Mouse (Mus musculus) ES-E14 (cell line): ENCODE results near the gene Hist1h2ai. TPM values are rescaled to one million over a fixed set of nuclear protein-coding genes. Genes with fewer than 3 reads are reported as not detected.
"Not testable (repeated sequence)": the region's sequence is repeated elsewhere in the genome, so short reads cannot be mapped to it uniquely, and the experiment has no call there.

Source experiments
- DNase-seq: peaks from one replicate; pipeline ENCODE4 v3.0.0-alpha.2; 2013; ENCODE audit warnings: low read depth, low spot score
- H3K27ac ChIP-seq: 2 replicates; pipeline ENCODE4 v1.5.1; 2012; ENCODE audit warnings: low read depth, mild to moderate bottlenecking, low read length, moderate library complexity, mixed read lengths; ENCODE audit not compliant: poor library complexity, insufficient read depth, severe bottlenecking
- H3K36me3 ChIP-seq: 2 replicates; pipeline ENCODE4 v1.6.1; 2012; ENCODE audit warnings: mild to moderate bottlenecking, low read length, moderate library complexity, mixed read lengths; ENCODE audit not compliant: control insufficient read depth, poor library complexity, insufficient read depth, severe bottlenecking
- H3K4me1 ChIP-seq, 2 experiments: fragments of 150-350 bp in 1 of 2; sonication (generic) in 1 of 2; 2 replicates each; pipeline ENCODE4 v1.6.1; 2012; ENCODE audit warnings: low read length in 2 of 2, mild to moderate bottlenecking in 1 of 2, mixed read lengths in 1 of 2; ENCODE audit not compliant: control insufficient read depth in 2 of 2, insufficient read depth in 2 of 2, poor library complexity in 1 of 2
- H3K4me3 ChIP-seq, 2 experiments: fragments of 150-350 bp in 1 of 2; sonication (generic) in 1 of 2; 2 replicates each; pipeline ENCODE4 v1.5.1; 2012; ENCODE audit warnings: low read length in 2 of 2, low read depth in 1 of 2, mild to moderate bottlenecking in 1 of 2, mixed read lengths in 1 of 2; ENCODE audit not compliant: insufficient read depth in 1 of 2, poor library complexity in 1 of 2, severe bottlenecking in 1 of 2
- H3K9ac ChIP-seq: 2 replicates; pipeline ENCODE4 v1.6.1; 2012; ENCODE audit warnings: low read depth, mild to moderate bottlenecking, low read length, mixed read lengths; ENCODE audit not compliant: poor library complexity, insufficient read depth, severe bottlenecking
- H3K9me3 ChIP-seq: fragments of 150-350 bp; sonication (generic); 2 replicates; pipeline ENCODE4 v1.6.1; 2012; ENCODE audit warnings: low read depth, mild to moderate bottlenecking, low read length; ENCODE audit not compliant: control insufficient read depth, insufficient read depth
- CHD2 ChIP-seq: IDR thresholded peaks from 2 replicates; pipeline ENCODE4 v1.6.1; 2014; ENCODE audit warnings: mild to moderate bottlenecking, low read depth, low read length, inconsistent platforms
- HCFC1 ChIP-seq: IDR thresholded peaks from 2 replicates; pipeline ENCODE4 v1.6.1; 2012; ENCODE audit warnings: low read length, inconsistent platforms, borderline replicate concordance; ENCODE audit not compliant: insufficient read depth
- MAFK ChIP-seq: IDR thresholded peaks from 2 replicates; pipeline ENCODE4 v1.6.1; 2014; ENCODE audit warnings: mild to moderate bottlenecking, low read depth, low read length, inconsistent platforms; ENCODE audit not compliant: insufficient read depth
- ZC3H11A ChIP-seq: IDR thresholded peaks from 2 replicates; pipeline ENCODE4 v1.6.1; 2012; ENCODE audit warnings: low read depth, mild to moderate bottlenecking, inconsistent platforms, low read length, borderline replicate concordance
- ZNF384 ChIP-seq: IDR thresholded peaks from 2 replicates; pipeline ENCODE4 v1.6.1; 2012; ENCODE audit warnings: low read depth, low read length, inconsistent platforms
- in situ Hi-C, 2 experiments: fragments of 600-800 bp; cut with MboI; formaldehyde crosslinking; loops; one replicate each; pipeline ENCODE4 v1.15.1; 2025; ENCODE audit warnings: low sequenced_read_pairs in 2 of 2, inconsistent platforms in 1 of 2; ENCODE audit not compliant: unreplicated experiment in 2 of 2
- total RNA-seq: library from RNA; depleted of rRNA; stranded (reverse); fragments of 300-350 nt; gene quantifications from 2 replicates; pipeline ENCODE4 v1.2.3, GENCODE M21; 2012

The Hist1h2ai gene
- total RNA-seq, 1 experiment: 1,685 TPM

DNA sequence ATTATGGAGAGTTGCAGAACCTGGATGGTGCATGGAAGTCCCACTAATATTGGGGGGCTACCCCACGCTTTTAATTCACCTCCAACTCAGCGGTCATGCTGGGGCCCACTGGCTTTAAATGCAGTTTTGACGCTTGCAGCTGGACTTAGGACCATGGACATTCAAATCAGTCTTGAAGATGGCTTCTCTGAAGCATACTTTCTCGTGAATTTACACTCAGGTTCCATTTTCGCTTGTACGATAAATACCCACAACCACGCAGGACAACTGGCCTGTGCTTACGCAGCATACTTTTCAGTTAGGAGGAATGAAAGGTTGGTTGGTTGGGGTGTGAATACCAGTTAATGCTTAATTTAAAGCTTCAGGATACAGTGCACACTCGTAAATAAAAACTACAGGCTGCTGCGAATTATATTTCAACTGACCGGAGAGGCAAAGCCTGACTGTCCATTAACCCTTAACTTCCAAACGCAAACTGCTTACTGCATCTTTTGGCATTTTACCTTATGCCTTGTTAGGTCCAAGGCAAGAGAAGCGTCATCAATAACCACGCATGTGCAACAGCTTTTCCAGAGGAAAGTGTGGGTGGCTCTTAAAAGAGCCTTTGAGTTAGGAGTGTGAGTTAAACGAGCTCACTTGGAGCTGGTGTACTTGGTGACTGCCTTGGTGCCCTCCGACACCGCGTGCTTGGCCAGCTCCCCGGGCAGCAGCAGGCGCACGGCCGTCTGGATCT, 925 bp upstream of the Hist1h2ai start:
- no peaks in the 10 kb centered on the region for H3K4me1 ChIP-seq
- H3K27ac ChIP-seq: peak overlapping the region; percentile 80
- no peak for DNase-seq
- TF ChIP-seq MAFK (no peak), ZC3H11A (no peak), CHD2 (no peak), ZNF384 (no peak), HCFC1 (no peak)
- in situ Hi-C loops: loop anchor here in 1 of 2 experiments (25.0 kb wide), 1 partner anchor 553 kb away; no protein-coding TSS in a partner anchor
- no peaks in the 10 kb centered on the region for H3K9me3 ChIP-seq
- H3K4me3 ChIP-seq: peak overlapping the region; percentile 52 to 54
- peak overlapping the region; percentile 65 for H3K9ac ChIP-seq
- no peaks in the 10 kb centered on the region for H3K36me3 ChIP-seq

DNA sequence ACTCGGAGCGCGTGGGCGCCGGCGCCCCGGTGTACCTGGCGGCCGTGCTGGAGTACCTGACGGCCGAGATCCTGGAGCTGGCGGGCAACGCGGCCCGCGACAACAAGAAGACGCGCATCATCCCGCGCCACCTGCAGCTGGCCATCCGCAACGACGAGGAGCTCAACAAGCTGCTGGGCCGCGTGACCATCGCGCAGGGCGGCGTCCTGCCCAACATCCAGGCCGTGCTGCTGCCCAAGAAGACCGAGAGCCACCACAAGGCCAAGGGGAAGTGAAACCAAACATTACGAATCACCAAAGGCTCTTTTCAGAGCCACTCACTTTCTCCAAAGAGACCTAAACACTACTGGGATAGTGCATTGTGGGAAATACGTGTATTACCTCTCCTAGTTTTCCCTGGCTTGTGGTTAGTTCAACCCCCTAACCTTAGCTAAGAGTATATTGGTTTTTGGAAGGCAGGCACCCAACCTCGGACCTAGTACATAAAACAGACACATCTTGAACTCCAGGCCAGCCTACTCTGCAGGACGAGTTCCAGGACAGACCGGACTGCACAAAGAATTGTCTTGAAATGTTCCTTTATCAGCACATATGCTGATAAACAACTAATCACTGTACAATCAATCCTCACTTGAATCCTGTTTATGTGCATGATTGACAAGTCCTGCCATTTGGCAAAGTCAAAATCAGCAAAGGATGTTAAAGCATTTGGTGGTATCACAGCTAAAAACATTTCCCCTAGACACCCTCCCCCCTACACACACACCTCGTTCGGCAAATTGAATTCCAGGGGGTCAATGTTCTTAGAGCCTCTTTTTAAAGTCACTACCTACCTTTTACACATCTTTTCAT, 544 bp downstream of the Hist1h2ai start:
- peak overlapping the region; percentile 90 for H3K9ac ChIP-seq
- in situ Hi-C loops: loop anchor here in 1 of 2 experiments (25.0 kb wide), 1 partner anchor 554 kb away; no protein-coding TSS in a partner anchor
- not testable (repeated sequence) for H3K4me1 ChIP-seq, DNase-seq, H3K36me3 ChIP-seq, H3K9me3 ChIP-seq
- peak overlapping the region; percentile 51 to 77 for H3K4me3 ChIP-seq
- peak overlapping the region; percentile 79 for H3K27ac ChIP-seq

GRCm38 (mm10) chr13:21717397-21718357, 1.5 kb downstream of the Hist1h2ai start, which contains the start of gene Hist1h3h:
Gene Hist1h3h (plus strand): TSS chr13:21717659.
- H3K27ac ChIP-seq: peak within 1 kb of the TSS; percentile 79
- H3K36me3 ChIP-seq, H3K4me1 ChIP-seq, H3K9me3 ChIP-seq: not testable (repeated sequence)
- peak within 1 kb of the TSS; percentile 51 to 77 for H3K4me3 ChIP-seq
- peak; percentile 43 for TF ChIP-seq CHD2
- DNase-seq: peak; percentile 91
- peak within 1 kb of the TSS; percentile 90 for H3K9ac ChIP-seq
- in situ Hi-C loops: loop anchor here in 1 of 2 experiments (25.0 kb wide), 1 partner anchor 555 kb away; no protein-coding TSS in a partner anchor

GRCm38 (mm10) chr13:21718381-21719080, 2.3 kb downstream of the Hist1h2ai start:
- in situ Hi-C loops: loop anchor here in 1 of 2 experiments (25.0 kb wide), 1 partner anchor 556 kb away; no protein-coding TSS in a partner anchor
- H3K9ac ChIP-seq: peak overlapping the region; percentile 79; the same call in 1 of the 2 replicates
- peak overlapping the region; percentile 2 to 63 for H3K4me3 ChIP-seq
- peak overlapping the region; percentile 79; the same call in 1 of the 2 replicates for H3K27ac ChIP-seq
- H3K36me3 ChIP-seq: no peaks in the 10 kb centered on the region
- no peaks in the 10 kb centered on the region for H3K9me3 ChIP-seq
- no peak for TF ChIP-seq MAFK
- no peak for TF ChIP-seq HCFC1
- 0 out of 2 replicates have a peak, but pooled peaks have one; percentile 37 for TF ChIP-seq CHD2
- H3K4me1 ChIP-seq: no peaks in the 10 kb centered on the region
- no peak for DNase-seq

DNA sequence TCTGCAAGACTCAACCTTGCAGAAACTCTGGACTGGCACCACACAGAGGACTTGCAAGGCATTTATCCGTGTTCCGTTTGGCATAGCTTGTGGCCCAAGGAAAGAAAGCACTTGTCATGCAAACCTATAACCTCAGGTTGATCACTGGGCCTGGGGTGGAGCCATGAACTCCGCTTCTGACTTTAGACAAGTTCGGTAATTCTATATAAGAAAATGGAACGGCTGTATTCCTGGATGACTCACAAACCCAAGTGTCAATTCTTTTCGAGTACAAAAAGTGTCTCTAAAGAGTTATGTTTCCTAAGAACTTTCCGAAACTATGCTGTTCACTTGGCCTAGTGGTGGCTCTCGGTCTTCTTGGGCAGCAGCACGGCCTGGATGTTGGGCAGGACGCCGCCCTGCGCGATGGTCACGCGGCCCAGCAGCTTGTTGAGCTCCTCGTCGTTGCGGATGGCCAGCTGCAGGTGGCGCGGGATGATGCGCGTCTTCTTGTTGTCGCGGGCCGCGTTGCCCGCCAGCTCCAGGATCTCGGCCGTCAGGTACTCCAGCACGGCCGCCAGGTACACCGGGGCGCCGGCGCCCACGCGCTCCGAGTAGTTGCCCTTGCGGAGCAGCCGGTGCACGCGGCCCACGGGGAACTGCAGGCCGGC, 5.0 kb downstream of the Hist1h2ai start:
- Histone ChIP-seq H3K4me3 (peak overlapping the region; percentile 61 to 74), H3K9ac (peak overlapping the region; percentile 90), H3K27ac (peak overlapping the region; percentile 98)
- H3K36me3 ChIP-seq, H3K9me3 ChIP-seq, DNase-seq, H3K4me1 ChIP-seq: not testable (repeated sequence)
- in situ Hi-C loops: loop anchor here in 1 of 2 experiments (25.0 kb wide), 1 partner anchor 559 kb away; no protein-coding TSS in a partner anchor
